Mouse (Mus musculus): ENCODE measurements at regions not wholly inside any gene's neighbourhood (a gene's known extent, or its start where the extent isn't known, plus 50 kb on each side); places are given as distances from the start of the nearest gene placed in this dataset.
"Not testable (repeated sequence)": the region's sequence is repeated elsewhere in the genome, so short reads cannot be mapped to it uniquely, and the experiment has no call there.

GRCm38 (mm10) chr13:107598391-107598790 lies 445.9 kb upstream of the Smim15 start:
- in situ Hi-C loops (cut with MboI, MseI): no loop called here

- in situ Hi-C loops (cut with MboI, MseI): no loop called here
Measured at GRCm38 (mm10) chr13:107597217-107597616, 447.0 kb upstream of the Smim15 start.

GRCm38 (mm10) chr13:107596183-107596582 lies 448.1 kb upstream of the Smim15 start:
- in situ Hi-C loops (cut with MboI, MseI): no loop called here

GRCm38 (mm10) chr13:107588399-107589002 lies 455.7 kb upstream of the Smim15 start:
- in situ Hi-C loops (cut with MboI, MseI): no loop called here

- in situ Hi-C loops (cut with MboI, MseI): no loop called here
Measured at GRCm38 (mm10) chr13:107587678-107588077, 456.6 kb upstream of the Smim15 start.

GRCm38 (mm10) chr13:107585936-107586335 lies 458.3 kb upstream of the Smim15 start:
- in situ Hi-C loops (cut with MboI, MseI): no loop called here

- in situ Hi-C loops (cut with MboI, MseI): no loop called here
Measured at GRCm38 (mm10) chr13:107585353-107585752, 458.9 kb upstream of the Smim15 start.

GRCm38 (mm10) chr13:107578968-107579367 lies 465.3 kb upstream of the Smim15 start:
- in situ Hi-C loops (cut with MboI, MseI): no loop called here

- in situ Hi-C loops (cut with MboI, MseI): no loop called here
Measured at GRCm38 (mm10) chr13:107577809-107578208, 466.4 kb upstream of the Smim15 start.

GRCm38 (mm10) chr13:107577272-107577671 lies 467.0 kb upstream of the Smim15 start:
- in situ Hi-C loops (cut with MboI, MseI): no loop called here

- in situ Hi-C loops (cut with MboI, MseI): no loop called here
Measured at GRCm38 (mm10) chr13:107576701-107577100, 467.5 kb upstream of the Smim15 start.

- in situ Hi-C loops (cut with MboI, MseI): no loop called here
Measured at GRCm38 (mm10) chr13:107575025-107575424, 469.2 kb upstream of the Smim15 start.

- in situ Hi-C loops (cut with MboI, MseI): no loop called here
Measured at GRCm38 (mm10) chr13:107573499-107574355, 470.5 kb upstream of the Smim15 start.

- in situ Hi-C loops (cut with MboI, MseI): no loop called here
Measured at GRCm38 (mm10) chr13:107571539-107571938, 472.7 kb upstream of the Smim15 start.

GRCm38 (mm10) chr13:107569477-107569876 lies 474.8 kb upstream of the Smim15 start:
- in situ Hi-C loops (cut with MboI, MseI): no loop called here

GRCm38 (mm10) chr13:107568701-107569121 lies 475.5 kb upstream of the Smim15 start:
- in situ Hi-C loops (cut with MboI, MseI): no loop called here

- in situ Hi-C loops (cut with MboI, MseI): no loop called here
Measured at GRCm38 (mm10) chr13:107562463-107562862, 481.8 kb upstream of the Smim15 start.

- in situ Hi-C loops (cut with MboI, MseI): no loop called here
Measured at GRCm38 (mm10) chr13:107561529-107561928, 482.7 kb upstream of the Smim15 start.

- in situ Hi-C loops (cut with MboI, MseI): no loop called here
Measured at GRCm38 (mm10) chr13:107555958-107556357, 488.3 kb upstream of the Smim15 start.

GRCm38 (mm10) chr13:107554091-107554490 lies 490.2 kb upstream of the Smim15 start:
- in situ Hi-C loops (cut with MboI, MseI): no loop called here

GRCm38 (mm10) chr13:107552165-107552564 lies 492.1 kb upstream of the Smim15 start:
- in situ Hi-C loops (cut with MboI, MseI): no loop called here

- in situ Hi-C loops (cut with MboI, MseI): not testable (repeated sequence)
Measured at GRCm38 (mm10) chr13:107549995-107550394, 494.3 kb upstream of the Smim15 start.

GRCm38 (mm10) chr13:107547073-107547472 lies 497.2 kb upstream of the Smim15 start:
- in situ Hi-C loops (cut with MboI, MseI): no loop called here

All from regulatory T cell (primary cell).